Mouse (Mus musculus) left cerebral cortex, postnatal 10 days (tissue): ENCODE measurements at regions not wholly inside any gene's neighbourhood (a gene's known extent, or its start where the extent isn't known, plus 50 kb on each side); places are given as distances from the start of the nearest gene placed in this dataset.

Experiments used
- DNase-seq, 2 experiments: peaks; one replicate each; pipeline ENCODE4 v3.0.0; 2021 to 2022; ENCODE audit warnings: low spot score in 2 of 2, mixed read lengths in 1 of 2; ENCODE audit errors: extremely low spot score in 1 of 2
- intact Hi-C: fragments of 180-260 bp; cut with DNase I; formaldehyde crosslinking; loops from one replicate; pipeline ENCODE4 v1.15.1; 2025

- intact Hi-C loops: no loop called here
- no peak for DNase-seq
Observed at GRCm38 (mm10) chr5:50636539-50636938, 577.7 kb upstream of the Adgra3 start.

DNA sequence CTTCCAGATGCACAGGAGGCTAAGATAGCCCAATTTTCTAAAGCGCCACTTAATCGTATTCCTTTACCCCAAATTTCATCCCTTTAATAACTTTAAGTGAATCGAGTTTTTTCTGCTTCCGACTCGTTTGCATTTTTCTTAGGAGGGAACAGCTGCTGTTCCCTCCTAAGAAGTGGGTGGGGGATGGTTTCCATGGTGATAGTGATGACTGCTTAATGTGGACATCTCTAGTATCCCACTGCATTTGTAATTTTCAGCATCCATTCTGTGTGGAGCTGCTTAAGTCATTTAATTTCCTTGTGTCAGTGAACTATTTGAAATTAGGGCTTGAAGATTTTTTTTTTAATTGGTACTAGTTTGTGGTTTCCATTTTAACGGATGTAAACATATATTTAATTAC lies 567.8 kb upstream of the Adgra3 start:
- DNase-seq: peak; percentile 24 to 69
- intact Hi-C loops: no loop called here

DNA sequence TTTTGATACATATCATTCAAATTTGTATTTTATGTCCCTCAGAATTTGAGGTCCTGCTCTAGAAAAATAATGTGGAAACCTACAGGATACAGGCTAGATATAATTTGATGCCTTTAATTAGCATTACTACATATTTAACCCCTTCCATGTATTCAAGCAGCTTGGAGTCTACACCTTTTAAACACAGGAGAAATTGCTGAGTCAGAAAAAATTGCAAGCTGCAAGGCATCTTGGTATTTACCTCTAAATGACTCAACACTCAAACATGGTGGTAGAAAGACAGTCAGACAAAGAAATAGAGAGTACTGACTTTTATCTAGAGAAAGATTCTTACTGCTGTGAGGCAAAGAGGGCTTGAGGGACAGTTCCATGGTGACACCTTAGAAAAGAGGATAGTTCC lies 565.4 kb upstream of the Adgra3 start:
- intact Hi-C loops: no loop called here
- no peak for DNase-seq
